Mouse (Mus musculus): ENCODE measurements around the gene Afmid. TPM values are rescaled to one million over a fixed set of nuclear protein-coding genes. Genes with fewer than 3 reads are reported as not detected.
A peak's percentile ranks its signal among the peaks of the same experiment; 100 is the strongest.

The Afmid gene
- polyA plus RNA-seq, 1 experiment = 3.0 TPM

DNA sequence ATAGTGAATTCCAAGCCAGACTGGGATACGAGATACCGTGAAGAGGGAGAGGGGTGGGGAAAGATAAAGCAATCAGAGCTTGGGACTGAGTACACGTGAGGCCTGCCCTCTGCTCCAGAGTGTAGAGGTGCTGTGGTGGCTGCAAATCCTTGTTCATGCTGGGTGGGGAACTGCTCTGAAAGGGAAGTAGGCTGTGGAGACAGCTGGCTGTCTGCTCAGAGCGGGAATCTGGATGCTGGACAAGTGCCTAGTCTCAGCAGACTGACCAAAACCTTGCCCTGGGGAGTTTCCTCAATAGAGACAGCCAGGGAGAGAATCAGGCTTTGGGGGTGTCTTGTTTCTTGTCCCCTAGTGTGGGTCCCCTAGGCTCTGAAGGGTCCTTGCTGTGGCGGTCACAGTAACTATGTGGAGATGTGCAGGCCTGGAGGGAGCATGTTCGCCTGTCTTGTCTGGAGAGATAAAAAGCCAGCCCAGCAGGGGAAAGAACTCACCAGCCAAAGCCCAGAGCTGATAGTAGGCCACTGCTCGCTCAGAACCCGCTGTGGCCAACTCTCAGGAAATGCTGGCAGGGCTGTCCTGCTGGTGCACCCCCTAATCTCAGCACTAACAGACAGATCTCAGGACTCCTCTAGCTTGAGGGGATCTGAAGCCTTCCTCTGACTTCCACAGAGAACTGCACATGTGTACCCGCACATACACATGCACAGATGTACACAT is 3.3 kb downstream of the Afmid start:
- peak; percentile 52 for TF ChIP-seq GATA1 (IDR thresholded peaks at IDR 0.05; ENCODE audit: low read length)

DNA sequence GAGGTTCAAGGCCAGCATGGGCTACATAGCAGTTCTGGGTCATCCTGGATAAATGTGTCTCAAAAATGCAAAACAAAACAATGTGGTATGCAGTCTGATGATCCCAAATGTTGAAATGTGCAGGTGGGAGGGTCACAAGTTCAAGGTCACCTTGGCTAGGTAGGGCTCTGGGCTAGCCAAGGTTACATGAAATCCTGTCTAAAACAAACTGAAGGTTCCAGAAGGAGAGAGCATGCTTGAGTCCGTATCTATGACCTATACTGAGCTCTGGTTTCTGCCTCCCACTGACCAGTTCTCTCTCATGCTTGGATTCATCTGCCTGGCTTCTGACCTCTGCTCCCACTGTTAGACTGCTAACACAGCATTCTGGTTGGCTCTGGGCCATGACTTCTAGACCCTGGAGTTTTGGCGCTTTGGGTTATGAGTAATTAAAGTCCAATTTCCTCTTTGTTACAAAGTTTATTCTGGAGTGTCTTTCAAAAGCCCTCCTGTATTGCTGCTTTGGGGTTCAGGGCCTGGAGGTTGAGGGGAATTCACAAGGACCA is 4.0 kb downstream of the Afmid start:
- TF ChIP-seq GATA1 (IDR thresholded peaks at IDR 0.05; ENCODE audit: low read length) = no peak

DNA sequence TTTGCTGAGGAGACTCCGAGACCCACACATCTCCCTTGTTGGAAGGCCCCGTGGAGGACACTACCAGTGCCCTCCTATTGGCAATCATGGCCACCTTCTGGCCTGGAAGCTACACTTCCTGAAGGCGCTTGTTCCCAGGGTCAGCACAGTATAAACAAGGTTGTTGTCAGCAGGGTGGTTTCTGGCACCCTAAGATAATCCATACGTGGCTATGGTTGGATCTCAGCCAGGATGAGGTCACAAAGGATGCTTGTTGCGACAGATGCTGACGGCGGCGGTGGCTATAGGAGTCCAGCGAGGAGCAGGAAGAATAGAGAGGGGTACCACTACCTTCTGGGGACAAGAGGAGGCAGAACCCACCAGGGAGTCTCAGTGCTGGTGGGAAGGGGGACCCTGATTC is 4.7 kb downstream of the Afmid start:
- no peak for TF ChIP-seq GATA1 (IDR thresholded peaks at IDR 0.05; ENCODE audit: low read length)

DNA sequence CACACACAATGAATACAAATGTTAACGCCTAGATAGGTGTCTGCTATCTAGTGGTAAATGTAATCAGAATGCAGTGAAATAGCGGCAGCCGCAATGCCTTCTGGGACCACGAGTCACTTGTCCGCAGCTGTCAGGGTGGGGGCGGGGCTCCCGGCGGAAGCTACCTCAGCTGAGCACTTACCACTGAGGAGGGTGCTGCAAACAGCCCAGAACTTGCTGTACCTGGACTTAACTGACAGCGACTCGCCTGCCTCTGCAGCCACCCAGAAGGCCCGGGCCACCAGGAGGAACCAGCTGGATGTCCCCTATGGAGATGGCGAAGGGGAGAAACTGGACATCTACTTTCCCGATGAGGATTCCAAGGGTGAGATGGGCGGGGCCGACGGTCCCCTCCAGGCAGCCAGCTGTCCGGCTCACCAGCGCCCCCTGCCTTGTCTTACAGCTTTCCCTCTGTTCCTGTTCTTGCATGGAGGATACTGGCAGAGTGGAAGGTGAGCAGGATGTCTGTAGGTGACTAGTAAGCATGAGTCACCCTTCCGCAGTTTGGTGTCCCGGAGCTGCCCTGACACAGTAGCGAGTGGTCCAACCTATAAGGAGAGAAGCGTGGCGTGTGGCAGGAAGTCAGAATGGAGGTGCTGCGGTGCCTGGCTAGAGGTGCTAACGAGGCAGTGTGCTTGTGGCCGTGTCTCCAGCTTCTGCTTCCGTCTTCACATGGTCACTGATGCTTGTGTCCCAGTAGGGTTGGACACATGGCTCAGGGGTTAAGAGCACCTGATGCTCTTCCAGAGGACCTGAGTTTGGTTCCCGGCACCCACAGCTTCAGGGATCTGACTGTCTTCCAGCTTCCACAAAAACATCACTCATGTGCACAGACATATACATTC is 6.6 kb downstream of the Afmid start:
- peak; percentile 9 for TF ChIP-seq GATA1 (IDR thresholded peaks at IDR 0.05; ENCODE audit: low read length)

DNA sequence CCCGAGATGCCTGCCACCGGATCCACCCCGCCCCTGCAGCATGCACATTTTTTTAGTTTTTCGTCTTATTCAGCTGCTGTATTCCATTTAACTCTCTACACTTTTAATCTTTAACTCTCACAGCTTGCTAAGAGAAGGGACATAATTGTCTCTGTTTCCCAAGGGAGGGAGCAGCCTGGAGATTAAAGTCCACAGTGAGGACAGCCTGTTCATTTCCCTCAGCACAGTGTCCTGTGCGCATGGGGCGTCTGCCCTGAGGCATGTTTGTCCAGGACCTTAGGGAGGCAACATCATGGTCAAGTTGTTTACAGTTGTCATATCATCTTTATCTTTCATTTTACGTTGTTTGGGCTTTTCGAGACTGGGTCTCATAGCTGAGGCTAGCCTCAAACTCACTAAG is 8.4 kb downstream of the Afmid start:
- TF ChIP-seq GATA1 (IDR thresholded peaks at IDR 0.05; ENCODE audit: low read length) = no peak

DNA sequence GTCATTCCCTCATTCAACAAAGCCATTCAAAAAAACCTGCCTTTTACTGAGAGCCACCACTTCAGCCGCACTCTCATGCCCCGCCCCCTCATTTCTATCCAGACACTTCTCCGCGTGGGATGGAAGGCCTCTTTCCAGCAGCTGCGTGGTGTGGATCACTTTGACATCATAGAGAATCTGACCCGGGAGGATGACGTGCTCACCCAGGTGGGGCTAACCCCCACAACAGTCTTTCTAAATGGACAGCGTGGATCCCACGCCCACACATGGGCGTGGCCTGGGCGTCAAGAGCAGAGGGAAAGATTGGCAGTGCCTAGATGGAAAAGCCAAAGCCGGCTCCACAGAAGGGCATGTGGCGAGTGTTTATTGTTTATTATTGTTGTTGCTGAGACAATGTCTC is 10.6 kb downstream of the Afmid start:
- no peak for TF ChIP-seq GATA1 (IDR thresholded peaks at IDR 0.05; ENCODE audit: low read length)

DNA sequence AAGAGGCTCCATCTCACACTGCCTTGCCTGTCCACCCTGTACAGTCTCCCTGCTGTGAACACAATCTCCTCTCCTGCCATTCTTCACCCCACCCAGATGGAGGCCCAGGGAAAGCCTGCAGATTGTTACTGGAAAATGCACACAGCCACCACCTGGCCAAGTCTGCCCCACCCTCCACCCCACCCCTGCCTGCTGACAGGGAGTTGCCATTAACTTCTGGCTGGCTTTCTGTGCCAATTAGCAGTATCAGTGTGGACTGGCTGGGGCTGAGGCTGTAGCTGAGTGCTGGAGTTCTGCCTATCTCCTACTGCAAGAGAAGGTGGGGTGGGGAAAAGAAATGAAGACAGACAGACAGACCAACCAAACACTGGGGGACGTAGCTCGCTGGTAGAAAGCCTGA is 12.8 kb downstream of the Afmid start:
- no peak for TF ChIP-seq GATA1 (IDR thresholded peaks at IDR 0.05; ENCODE audit: low read length)

DNA sequence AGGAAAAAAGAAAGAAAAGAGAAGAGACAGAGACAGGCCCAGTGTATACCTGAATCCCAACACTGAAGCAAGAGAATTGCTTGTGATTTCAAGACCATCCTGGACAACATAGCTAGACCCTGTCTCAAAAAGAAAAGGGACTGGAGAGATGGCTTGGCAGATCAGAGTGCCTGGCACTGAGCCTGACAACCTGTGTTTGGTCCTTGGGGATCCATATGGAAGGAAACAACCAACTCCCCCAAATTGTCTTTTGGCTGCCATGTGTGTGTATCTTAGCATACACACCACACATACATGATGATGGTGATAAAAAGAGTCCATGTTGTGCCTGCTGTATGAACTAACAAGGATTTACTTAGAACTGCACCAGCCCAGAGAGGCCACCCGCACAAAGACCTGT is 13.3 kb downstream of the Afmid start:
- TF ChIP-seq GATA1 (IDR thresholded peaks at IDR 0.05; ENCODE audit: low read length) = no peak

DNA sequence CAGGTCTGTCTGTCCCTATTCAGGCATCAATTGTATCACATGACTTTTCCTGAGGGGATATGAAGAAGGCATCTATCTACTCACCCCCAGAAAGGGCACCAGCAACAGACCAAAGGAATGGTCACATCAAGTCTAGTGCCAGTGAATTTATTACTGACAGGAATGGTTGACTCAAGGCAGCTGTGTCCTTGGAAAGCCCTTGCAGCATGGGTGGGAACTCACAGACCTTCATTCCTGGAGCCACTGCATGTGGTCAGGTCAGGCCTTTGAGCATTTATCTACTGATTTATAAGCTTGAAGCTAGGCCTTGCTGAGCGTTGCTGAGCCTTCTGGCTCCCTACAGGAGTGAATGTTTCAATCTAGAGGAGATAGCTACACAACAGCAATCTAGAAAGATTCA is 15.2 kb downstream of the Afmid start:
- no peak for TF ChIP-seq GATA1 (IDR thresholded peaks at IDR 0.05; ENCODE audit: low read length)

DNA sequence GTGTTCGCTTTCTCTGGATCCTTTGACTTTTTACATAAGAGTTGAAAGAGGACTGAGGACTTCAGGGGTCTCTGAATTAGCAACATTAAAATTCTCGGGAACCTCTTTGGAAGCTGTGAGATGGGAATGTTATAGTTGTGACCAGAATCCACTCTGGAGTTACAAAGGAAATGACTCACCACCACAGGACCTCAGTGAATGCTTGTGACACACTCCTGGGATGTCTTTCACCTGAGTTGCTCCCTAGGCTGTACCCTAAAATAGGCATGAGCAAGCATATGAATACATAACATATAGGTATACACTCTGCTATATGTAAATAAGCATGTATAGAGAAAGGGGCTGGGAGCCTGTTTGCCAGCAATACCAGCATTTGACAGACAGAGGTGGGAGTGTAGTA is 17.7 kb downstream of the Afmid start:
- TF ChIP-seq GATA1 (IDR thresholded peaks at IDR 0.05; ENCODE audit: low read length) = no peak

DNA sequence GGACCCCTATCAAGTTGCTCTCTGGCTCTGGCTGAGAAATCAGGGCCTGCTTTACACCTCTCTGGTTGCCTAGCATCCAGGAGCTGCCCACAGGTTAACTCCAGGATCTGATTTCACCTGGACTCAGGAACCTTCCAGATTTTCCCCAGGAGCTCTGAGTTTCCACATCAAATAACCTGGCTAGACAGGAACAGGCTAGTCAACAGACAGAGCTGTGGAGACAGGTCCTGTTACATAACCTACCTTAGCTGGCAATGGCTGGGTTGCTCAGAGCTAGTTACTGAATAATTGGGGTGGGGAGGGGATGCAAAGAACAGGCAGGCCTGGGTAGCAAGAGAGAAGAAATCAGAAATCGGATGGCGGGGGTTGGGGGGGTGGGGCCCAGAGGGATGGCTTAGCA is 19.3 kb downstream of the Afmid start:
- TF ChIP-seq GATA1 (IDR thresholded peaks at IDR 0.05; ENCODE audit: low read length) = no peak

DNA sequence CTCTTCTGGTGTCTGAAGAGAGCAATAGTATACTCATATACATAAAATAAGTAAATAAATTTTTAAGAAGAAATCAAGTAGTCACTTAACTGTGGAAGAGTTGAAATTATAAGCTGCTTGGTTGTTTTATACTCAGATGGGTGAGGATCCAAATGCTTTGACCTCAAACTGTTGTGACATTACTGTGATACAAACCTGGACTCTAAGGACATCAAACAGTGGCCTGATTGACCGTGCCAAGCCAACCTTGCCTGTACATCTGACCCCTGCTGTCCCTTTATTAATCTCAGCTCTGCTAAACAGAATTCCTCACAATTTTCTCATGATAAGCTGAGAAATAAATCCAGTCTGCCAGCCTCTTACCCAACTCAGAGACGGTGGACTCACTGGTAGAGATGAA is 19.9 kb downstream of the Afmid start:
- TF ChIP-seq GATA1 (IDR thresholded peaks at IDR 0.05; ENCODE audit: low read length) = no peak

DNA sequence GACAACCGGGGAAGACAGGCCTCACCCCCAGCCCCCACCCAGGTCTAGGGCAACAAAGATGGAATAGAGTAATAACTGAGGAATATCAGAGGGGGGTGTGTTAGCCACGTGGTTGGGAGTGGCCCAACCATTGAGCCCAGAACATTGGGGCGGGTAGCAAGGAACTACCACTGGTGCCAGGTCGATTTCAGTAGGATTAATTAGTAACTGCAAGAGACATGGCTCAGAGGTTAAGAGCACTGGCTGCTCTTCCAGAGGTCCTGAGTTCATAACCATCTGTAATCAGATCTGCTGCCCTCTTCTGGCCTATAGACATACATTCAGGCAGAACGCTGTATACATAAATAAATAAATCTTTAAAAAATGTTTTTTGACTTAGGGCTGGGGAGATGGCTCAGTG is 20.9 kb downstream of the Afmid start:
- TF ChIP-seq GATA1 (IDR thresholded peaks at IDR 0.05; ENCODE audit: low read length) = no peak

DNA sequence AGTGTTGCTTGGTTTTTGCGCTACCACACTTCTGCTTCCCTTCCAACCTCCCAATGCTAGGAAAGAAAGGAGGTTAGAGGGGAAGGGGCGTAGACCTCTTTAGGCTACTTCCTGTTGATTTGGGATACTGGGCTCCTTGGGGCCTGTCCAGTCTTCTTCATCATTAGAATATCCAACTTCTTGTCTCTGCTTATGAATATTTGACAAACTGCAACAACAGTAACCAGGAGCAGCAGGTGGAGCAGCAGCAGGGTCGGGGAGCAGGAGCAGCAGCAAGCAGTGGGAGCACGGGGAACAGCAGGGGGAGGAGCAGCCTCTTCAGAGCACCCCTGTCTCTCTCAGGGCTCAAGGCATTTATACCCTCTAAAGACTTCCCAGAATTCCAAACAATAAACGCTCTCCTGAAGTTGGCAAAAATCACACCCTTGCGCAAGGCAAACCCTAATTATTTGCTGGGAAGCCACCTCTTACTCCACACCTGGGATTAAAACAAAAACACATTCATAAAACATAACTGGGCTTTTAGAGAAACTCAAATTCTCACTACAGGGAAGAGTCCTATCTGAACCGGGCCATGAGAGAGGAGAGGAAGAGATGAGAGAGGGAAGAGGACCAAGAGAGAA is 22.0 kb downstream of the Afmid start:
- TF ChIP-seq GATA1 (IDR thresholded peaks at IDR 0.05; ENCODE audit: low read length) = no peak

DNA sequence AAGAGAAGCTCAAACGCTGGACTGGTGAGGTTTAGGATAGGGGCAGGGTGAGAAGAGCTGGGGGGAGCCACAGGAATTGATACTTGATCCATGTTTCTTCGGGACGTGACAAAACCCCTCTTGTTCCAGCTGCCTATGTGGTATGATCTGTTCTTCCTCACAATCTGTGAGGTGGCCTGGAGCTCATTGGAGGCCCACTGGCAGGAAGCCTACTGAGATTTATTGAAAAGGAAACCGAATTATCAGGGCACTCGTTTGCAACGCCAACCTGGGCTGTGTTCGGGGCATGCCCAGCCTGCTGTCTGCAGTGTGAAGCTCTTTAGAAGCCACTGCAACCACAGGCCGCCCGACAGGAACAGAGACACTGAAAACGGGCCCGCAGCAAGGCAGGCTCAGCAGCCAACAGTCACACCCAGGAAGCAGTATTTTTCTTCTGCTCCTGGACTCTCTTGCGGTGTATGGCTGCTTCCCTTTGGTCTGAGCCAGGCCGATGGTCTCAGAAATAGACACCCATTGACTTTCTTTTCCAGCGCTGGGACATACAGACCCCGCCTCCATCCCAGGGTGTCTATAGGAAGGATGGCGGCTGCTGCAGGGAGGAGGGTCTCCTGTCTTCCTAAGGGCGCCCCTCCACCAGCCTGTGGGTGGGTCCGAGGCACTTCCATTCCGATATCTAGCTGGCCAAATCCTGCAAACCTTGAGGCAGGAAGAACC is 22.7 kb downstream of the Afmid start:
- TF ChIP-seq GATA1 (IDR thresholded peaks at IDR 0.05; ENCODE audit: low read length) = no peak
